ENCODE assay signal across 13 mouse cellular contexts in genomic region chr7:139224070-139224469, GRCm38 (mm10). TPM values are rescaled to one million over a fixed set of nuclear protein-coding genes. Genes with fewer than 3 reads are reported as not detected.
DNase-seq lines count a peak whose midpoint lies in the region; ATAC-seq and TF ChIP-seq lines count a peak whose summit lies in the region.
"Had no signal": no experiment of that assay in that cellular context is flagged by ENCODE, and none has a peak within 500 bp of the region (broad histone marks: within the 10 kb centered on the region; RNA-seq: fewer than 3 reads in every experiment).

No protein-coding gene starts in this region.

- no peaks in the 10 kb centered on the region for H3K27me3 ChIP-seq in forebrain, embryonic 10.5 days (ENCODE audit: poor library complexity, severe bottlenecking)
- no peaks in the 10 kb centered on the region for H3K27me3 ChIP-seq in forebrain, postnatal 0 days (ENCODE audit: insufficient read depth, low read length)
- no peaks in the 10 kb centered on the region for H3K27me3 ChIP-seq in liver, embryonic 15.5 days

- peaks cover 13% of the 10 kb centered on the region for H3K4me1 ChIP-seq in forebrain, embryonic 10.5 days
- no peaks in the 10 kb centered on the region for H3K4me1 ChIP-seq in forebrain, postnatal 0 days (ENCODE audit: insufficient read depth)
- peaks cover 85% of the 10 kb centered on the region for H3K4me1 ChIP-seq in bone marrow macrophage, adult 2 months (ENCODE audit: control insufficient read depth, insufficient read depth, low read length)
- no peaks in the 10 kb centered on the region; the same call in 1 of the 2 replicates for H3K4me1 ChIP-seq in liver, embryonic 15.5 days (replicated peaks)

- 81% methylated on average over 1 of the region's 1 CpGs for WGBS in forebrain, embryonic 10.5 days
- 81% methylated on average over 1 of the region's 1 CpGs for WGBS in forebrain, postnatal 0 days
- 32% methylated on average over 1 of the region's 1 CpGs for WGBS in liver, embryonic 15.5 days (ENCODE audit: insufficient replicate concordance)

- no peak overlapping the region for H3K4me2 ChIP-seq in forebrain, postnatal 0 days (ENCODE audit: low read depth)
- H3K4me2 ChIP-seq in liver, embryonic 15.5 days, result no peak overlapping the region
- H3K4me2 ChIP-seq: midbrain, embryonic 11.5 days had no signal

- no peak for DNase-seq in forebrain, embryonic 10.5 days (ENCODE audit: extremely low spot score, low spot score)
- DNase-seq in forebrain, postnatal 0 days, result no peak
- DNase-seq in kidney, postnatal 10 days, result peak; percentile 3
- DNase-seq in kidney, postnatal 4 days, result no peak
- no peak for DNase-seq in right cerebral cortex, postnatal 4 days
- no peak for DNase-seq in cerebellum, postnatal 4 days (ENCODE audit: low spot score in 2 of 2)
- DNase-seq: cerebellum, adult 9-10 months; gastrocnemius, postnatal 25 days had no signal

- peak overlapping the region; percentile 8; the same call in 1 of the 2 replicates for H3K27ac ChIP-seq in forebrain, embryonic 10.5 days
- no peak overlapping the region for H3K27ac ChIP-seq in forebrain, postnatal 0 days (ENCODE audit: low read depth, low read length)
- H3K27ac ChIP-seq in bone marrow macrophage, adult 2 months (ENCODE audit: insufficient read depth, low read depth, low read length), result peak overlapping the region; percentile 78
- H3K27ac ChIP-seq in liver, embryonic 15.5 days (replicated peaks), result peak overlapping the region; percentile 55; the same call in 1 of the 2 replicates

- no peak overlapping the region for H3K9ac ChIP-seq in forebrain, postnatal 0 days
- H3K9ac ChIP-seq in liver, embryonic 15.5 days, result no peak overlapping the region

- no peak for TF ChIP-seq POLR2A in bone marrow macrophage, adult 2 months (IDR thresholded peaks at IDR 0.05; ENCODE audit: borderline replicate concordance, low read depth, low read length)

- no peak overlapping the region for H3K4me3 ChIP-seq in forebrain, embryonic 10.5 days
- no peak overlapping the region for H3K4me3 ChIP-seq in forebrain, postnatal 0 days (ENCODE audit: low read depth, low read length)
- H3K4me3 ChIP-seq in bone marrow macrophage, adult 2 months (ENCODE audit: insufficient read depth, low read length), result no peak overlapping the region
- H3K4me3 ChIP-seq in liver, embryonic 15.5 days (replicated peaks), result no peak overlapping the region
- H3K4me3 ChIP-seq: myocyte had no signal

- no peaks in the 10 kb centered on the region for H3K9me3 ChIP-seq in forebrain, embryonic 10.5 days
- no peaks in the 10 kb centered on the region for H3K9me3 ChIP-seq in forebrain, postnatal 0 days (ENCODE audit: low read length)
- no peaks in the 10 kb centered on the region for H3K9me3 ChIP-seq in liver, embryonic 15.5 days (replicated peaks)

- no peak for ATAC-seq in forebrain, postnatal 0 days
- ATAC-seq in liver, embryonic 15.5 days (ENCODE audit: insufficient read depth), result no peak

- H3K36me3 ChIP-seq in forebrain, embryonic 10.5 days (replicated peaks), result no peaks in the 10 kb centered on the region
- no peaks in the 10 kb centered on the region for H3K36me3 ChIP-seq in forebrain, postnatal 0 days (ENCODE audit: insufficient read depth)
- H3K36me3 ChIP-seq in liver, embryonic 15.5 days (replicated peaks), result no peaks in the 10 kb centered on the region

- no peak for TF ChIP-seq CTCF in forebrain, postnatal 0 days (IDR thresholded peaks at IDR 0.05; ENCODE audit: low read depth)
- no peak for TF ChIP-seq CTCF in bone marrow macrophage, adult 2 months (IDR thresholded peaks at IDR 0.05; ENCODE audit: low read depth, low read length)

RNA-seq across cellular contexts. Expression of gene Stk32c, which starts 11.0 kb away (rescaled TPM):
- 0.21 and 0.30 TPM in 2 replicates for polyA plus RNA-seq in forebrain, embryonic 10.5 days (2016; fragmentation: Nextera tagmentation; extraction: Ambion mirVana)
- total RNA-seq in forebrain, postnatal 0 days (2014; rRNA removed), result 26.3 and 30.7 TPM in 2 replicates
- polyA plus RNA-seq in forebrain, postnatal 0 days (2015; fragmentation: Nextera tagmentation; extraction: Ambion mirVana), result 1.7 and 2.8 TPM in 2 replicates
- not detected in 2 replicates for polyA plus RNA-seq in bone marrow macrophage, adult 2 months (2012; ENCODE audit: insufficient read depth, insufficient read length, missing spikeins)
- polyA plus RNA-seq in liver, embryonic 15.5 days (2015; fragmentation: Nextera tagmentation; extraction: Ambion mirVana), result not detected in 2 replicates
- total RNA-seq: MEL had no signal

RNA-seq across cellular contexts. Expression of gene Lrrc27, which starts 11.3 kb away (rescaled TPM):
- polyA plus RNA-seq in forebrain, embryonic 10.5 days (2016; fragmentation: Nextera tagmentation; extraction: Ambion mirVana), result 5.1 and 7.1 TPM in 2 replicates
- total RNA-seq in forebrain, postnatal 0 days (2014; rRNA removed), result 2.5 and 8.1 TPM in 2 replicates
- 4.2 and 5.1 TPM in 2 replicates for polyA plus RNA-seq in forebrain, postnatal 0 days (2015; fragmentation: Nextera tagmentation; extraction: Ambion mirVana)
- 4.6 and 8.9 TPM in 2 replicates for polyA plus RNA-seq in bone marrow macrophage, adult 2 months (2012; ENCODE audit: insufficient read depth, insufficient read length, missing spikeins)
- 0.54 and 1.2 TPM in 2 replicates for polyA plus RNA-seq in liver, embryonic 15.5 days (2015; fragmentation: Nextera tagmentation; extraction: Ambion mirVana)

RNA-seq across cellular contexts. Expression of gene Pwwp2b, which starts 24.2 kb away (rescaled TPM):
- polyA plus RNA-seq in forebrain, embryonic 10.5 days (2016; fragmentation: Nextera tagmentation; extraction: Ambion mirVana), result 3.7 and 3.8 TPM in 2 replicates
- 4.3 and 5.4 TPM in 2 replicates for total RNA-seq in forebrain, postnatal 0 days (2014; rRNA removed)
- 5.6 and 6.3 TPM in 2 replicates for polyA plus RNA-seq in forebrain, postnatal 0 days (2015; fragmentation: Nextera tagmentation; extraction: Ambion mirVana)
- 11.4 and 13.0 TPM in 2 replicates for polyA plus RNA-seq in bone marrow macrophage, adult 2 months (2012; ENCODE audit: insufficient read depth, insufficient read length, missing spikeins)
- 1.5 and 1.6 TPM in 2 replicates for polyA plus RNA-seq in liver, embryonic 15.5 days (2015; fragmentation: Nextera tagmentation; extraction: Ambion mirVana)
